Mouse (Mus musculus): ENCODE measurements around the gene Vmn1r103. TPM values are rescaled to one million over a fixed set of nuclear protein-coding genes. Genes with fewer than 3 reads are reported as not detected.
"Not testable (repeated sequence)": the region's sequence is repeated elsewhere in the genome, so short reads cannot be mapped to it uniquely, and the experiment has no call there.

The Vmn1r103 gene
- polyA plus RNA-seq (2011; ENCODE audit: insufficient read length, low read depth, missing spikeins), result not detected in 2 replicates

DNA sequence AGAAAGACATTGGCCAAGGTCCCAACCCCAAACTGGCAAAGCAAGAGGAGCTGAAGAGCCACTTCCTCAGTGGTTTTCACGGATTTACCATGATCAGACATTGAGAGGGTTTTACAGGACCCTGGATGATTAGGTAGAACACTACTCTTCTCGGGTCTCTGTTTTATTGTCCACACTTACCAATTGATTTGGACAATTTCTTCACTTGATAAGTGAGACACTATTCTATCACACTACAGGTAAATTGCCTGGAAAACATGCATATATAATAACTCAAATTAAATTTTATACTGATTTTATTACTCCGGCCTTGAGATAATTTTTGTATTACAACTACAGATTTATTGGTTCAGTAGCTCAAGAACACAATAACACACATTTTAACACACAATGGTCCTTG, at the start of gene Vmn1r103:
TSS of gene Vmn1r103 (minus strand) at position 101 of the 400 bp plus-strand sequence.
- not testable (repeated sequence) for H3K4me3 ChIP-seq (ENCODE audit: insufficient read depth, low read length); H3K27ac ChIP-seq (ENCODE audit: insufficient read depth, low read length); H3K4me1 ChIP-seq (ENCODE audit: control insufficient read depth, insufficient read depth, low read length)

DNA sequence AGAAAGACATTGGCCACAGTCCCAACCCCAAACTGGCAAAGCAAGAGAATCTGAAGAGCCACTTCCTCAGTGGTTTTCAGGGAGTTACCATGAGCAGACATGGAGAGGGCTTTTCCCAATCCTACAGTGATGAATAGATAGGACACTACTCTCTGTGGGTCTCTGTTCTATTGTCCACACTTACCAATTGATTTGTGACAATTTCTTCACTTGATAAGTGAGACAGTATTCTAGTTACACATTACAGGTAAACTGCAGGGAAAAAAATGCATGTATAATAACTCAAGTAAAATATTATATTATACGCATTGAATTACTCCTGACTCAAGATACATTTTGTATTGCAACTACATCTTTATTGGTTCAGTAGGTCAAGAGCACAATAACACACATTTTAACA, 35.3 kb upstream of the Vmn1r103 start, which contains the start of gene Gm5726:
TSS of gene Gm5726 (minus strand) at position 101 of the 400 bp plus-strand sequence.
- H3K4me1 ChIP-seq (ENCODE audit: control insufficient read depth, insufficient read depth, low read length); H3K4me3 ChIP-seq (ENCODE audit: insufficient read depth, low read length): not testable (repeated sequence)

DNA sequence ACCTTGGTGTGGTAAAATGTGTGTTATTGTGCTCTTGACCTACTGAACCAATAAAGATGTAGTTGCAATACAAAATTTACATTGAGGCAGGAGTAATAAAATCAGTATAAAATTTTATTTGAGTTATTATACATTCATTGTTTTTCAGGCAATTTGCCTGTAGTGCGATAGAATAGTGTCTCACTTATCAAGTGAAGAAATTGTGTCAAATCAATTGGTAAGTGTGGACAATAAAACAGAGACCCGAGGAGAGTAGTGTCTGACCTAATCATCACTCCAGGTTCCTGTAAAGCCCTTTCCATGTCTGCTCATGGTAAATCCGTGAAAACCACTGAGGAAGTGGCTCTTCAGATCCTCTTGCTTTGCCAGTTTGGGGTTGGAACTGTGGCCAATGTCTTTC, 23.2 kb upstream of the Vmn1r103 start, which contains the start of gene Vmn1r104:
TSS of gene Vmn1r104 (plus strand) at position 301 of the 400 bp plus-strand sequence.
- H3K4me1 ChIP-seq (ENCODE audit: control insufficient read depth, insufficient read depth, low read length); H3K4me3 ChIP-seq (ENCODE audit: insufficient read depth, low read length); H3K27ac ChIP-seq (ENCODE audit: insufficient read depth, low read length): not testable (repeated sequence)

More for the DNA sequence above, 35.3 kb upstream of the Vmn1r103 start, which contains the start of gene Gm5726:
- H3K27ac ChIP-seq (ENCODE audit: insufficient read depth, low read length), result not testable (repeated sequence)

DNA sequence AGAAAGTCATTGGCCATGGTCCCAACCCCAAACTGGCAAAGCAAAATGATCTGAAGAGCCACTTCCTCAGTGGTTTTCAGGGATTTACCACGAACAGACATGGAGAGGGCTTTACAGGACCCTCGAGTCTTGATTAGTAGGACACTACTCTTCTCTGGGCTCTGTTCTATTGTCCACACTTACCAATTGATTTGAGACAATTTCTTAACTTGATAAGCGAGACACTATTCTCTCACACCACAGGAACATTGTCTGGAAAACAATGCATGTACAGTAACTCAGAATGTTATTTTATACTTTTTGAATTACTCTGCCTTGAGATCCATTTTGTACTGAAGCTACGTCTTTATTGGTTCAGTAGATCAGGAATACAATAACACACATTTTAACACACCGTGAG, 35.5 kb downstream of the Vmn1r103 start, which contains the start of gene Gm10670:
TSS of gene Gm10670 (minus strand) at position 101 of the 400 bp plus-strand sequence.
- not testable (repeated sequence) for H3K4me3 ChIP-seq (ENCODE audit: insufficient read depth, low read length); H3K27ac ChIP-seq (ENCODE audit: insufficient read depth, low read length); H3K4me1 ChIP-seq (ENCODE audit: control insufficient read depth, insufficient read depth, low read length)

Other genes starting within 250 kb of the Vmn1r103 start
- gene Gm5890, start 247.7 kb downstream of the Vmn1r103 start, polyA plus RNA-seq (2011; ENCODE audit: insufficient read length, low read depth, missing spikeins), result not detected in 2 replicates
- not detected in 2 replicates for gene Gm4133, start 176.5 kb downstream of the Vmn1r103 start, polyA plus RNA-seq (2011; ENCODE audit: insufficient read length, low read depth, missing spikeins)
- not detected in 2 replicates for gene Gm5728, start 135.1 kb downstream of the Vmn1r103 start, polyA plus RNA-seq (2011; ENCODE audit: insufficient read length, low read depth, missing spikeins)
- gene Vmn1r100, start 92.6 kb downstream of the Vmn1r103 start, polyA plus RNA-seq (2011; ENCODE audit: insufficient read length, low read depth, missing spikeins), result not detected in 2 replicates
- not detected in 2 replicates for gene Vmn1r101, start 67.9 kb downstream of the Vmn1r103 start, polyA plus RNA-seq (2011; ENCODE audit: insufficient read length, low read depth, missing spikeins)
- gene Gm10670, start 35.6 kb downstream of the Vmn1r103 start, polyA plus RNA-seq (2011; ENCODE audit: insufficient read length, low read depth, missing spikeins), result not detected in 2 replicates
- gene Vmn1r104, start 23.3 kb upstream of the Vmn1r103 start, polyA plus RNA-seq (2011; ENCODE audit: insufficient read length, low read depth, missing spikeins), result not detected in 2 replicates
- not detected in 2 replicates for gene Gm5726, start 35.2 kb upstream of the Vmn1r103 start, polyA plus RNA-seq (2011; ENCODE audit: insufficient read length, low read depth, missing spikeins)
- not detected in 2 replicates for gene Gm4141, start 65.7 kb upstream of the Vmn1r103 start, polyA plus RNA-seq (2011; ENCODE audit: insufficient read length, low read depth, missing spikeins)
- not detected in 2 replicates for gene Gm4513, start 88.5 kb upstream of the Vmn1r103 start, polyA plus RNA-seq (2011; ENCODE audit: insufficient read length, low read depth, missing spikeins)
- not detected in 2 replicates for gene Vmn1r107, start 158.4 kb upstream of the Vmn1r103 start, polyA plus RNA-seq (2011; ENCODE audit: insufficient read length, low read depth, missing spikeins)
- not detected in 2 replicates for gene Vmn1r111, start 192.7 kb upstream of the Vmn1r103 start, polyA plus RNA-seq (2011; ENCODE audit: insufficient read length, low read depth, missing spikeins)
- not detected in 2 replicates for gene Gm10668, start 220.1 kb upstream of the Vmn1r103 start, polyA plus RNA-seq (2011; ENCODE audit: insufficient read length, low read depth, missing spikeins)

Data from embryonic fibroblast, embryonic 13.5 days (primary cell).